Mouse (Mus musculus) kidney, embryonic 15.5 days (tissue): Measurements from ENCODE around the gene Sesn2. TPM values are rescaled to one million over a fixed set of nuclear protein-coding genes. Genes with fewer than 3 reads are reported as not detected.
"Not testable (repeated sequence)": the region's sequence is repeated elsewhere in the genome, so short reads cannot be mapped to it uniquely, and the experiment has no call there.

Source experiments
- ATAC-seq: fragments of 200-750 bp; cut with Nextera tagmentation; replicated peaks from 2 replicates; pipeline ENCODE4 v1.8.0; 2017; ENCODE audit warnings: moderate TSS enrichment; ENCODE audit not compliant: low FRiP score
- H3K27ac ChIP-seq: fragments of 300-500 bp; sonication (generic); 2 replicates; pipeline ENCODE4 v1.5.1; 2015; ENCODE audit warnings: mild to moderate bottlenecking, inconsistent platforms
- H3K27me3 ChIP-seq: fragments of 300-500 bp; sonication (generic); 2 replicates; pipeline ENCODE4 v1.6.1; 2015; ENCODE audit warnings: inconsistent platforms
- H3K36me3 ChIP-seq: fragments of 300-500 bp; sonication (generic); 2 replicates; pipeline ENCODE4 v1.6.1; 2015; ENCODE audit warnings: inconsistent platforms
- H3K4me1 ChIP-seq: fragments of 300-500 bp; sonication (generic); 2 replicates; pipeline ENCODE4 v1.6.1; 2015; ENCODE audit warnings: inconsistent platforms
- H3K4me2 ChIP-seq: fragments of 300-500 bp; sonication (generic); 2 replicates; pipeline ENCODE4 v1.6.1; 2015; ENCODE audit warnings: moderate library complexity, mild to moderate bottlenecking, inconsistent platforms
- H3K4me3 ChIP-seq: fragments of 300-500 bp; sonication (generic); replicated peaks from 2 replicates; pipeline ENCODE4 v1.5.1; 2015; ENCODE audit warnings: mild to moderate bottlenecking, inconsistent platforms
- H3K9ac ChIP-seq: fragments of 300-500 bp; sonication (generic); 2 replicates; pipeline ENCODE4 v1.6.1; 2015; ENCODE audit warnings: mild to moderate bottlenecking, inconsistent platforms
- H3K9me3 ChIP-seq: fragments of 300-500 bp; sonication (generic); replicated peaks from 2 replicates; pipeline ENCODE4 v1.6.1; 2016; ENCODE audit warnings: inconsistent platforms
- WGBS: fragments of 180-500 bp; shearing (Covaris S2); methylation state at CpG from one replicate; pipeline ENCODE4 v1.1.7; 2015; ENCODE audit warnings: mixed read lengths; 5-methylcytosine and 5-hydroxymethylcytosine counted together
- polyA plus RNA-seq: library from polyadenylated mRNA; unstranded; fragments of >200 nt; fragmentation: Nextera tagmentation; extraction: Ambion mirVana; gene quantifications from 2 replicates; pipeline ENCODE4 v1.2.1, GENCODE M21; 2015

Gene Sesn2
- 19.4 and 20.3 TPM in 2 replicates for polyA plus RNA-seq

DNA sequence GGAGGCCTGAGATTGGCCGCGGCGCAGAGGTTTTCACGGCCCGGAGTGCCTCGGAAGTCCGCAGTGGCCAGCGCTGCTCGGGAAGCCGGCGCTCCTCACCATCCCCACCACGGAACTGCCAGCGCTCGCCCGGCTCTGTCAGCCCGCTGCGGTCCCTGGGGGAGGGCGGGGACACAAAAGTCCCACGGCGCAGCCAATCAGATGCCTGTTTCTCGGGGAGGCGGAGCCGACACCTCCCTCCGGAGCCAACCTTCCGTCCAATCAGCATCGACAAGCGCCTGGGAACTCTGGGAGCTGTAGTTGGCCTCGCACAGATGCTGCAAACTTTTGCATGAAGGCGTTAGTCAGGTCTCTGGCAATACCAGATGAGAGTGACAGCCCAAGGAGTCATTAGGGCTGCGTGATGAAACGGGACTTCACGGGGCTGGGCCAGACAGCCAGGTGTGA lies at the start of gene Sesn2:
Gene Sesn2, minus strand, starts transcription at position 150 of the 447 bp plus-strand sequence.
- under 1% methylated on average over 32 of the region's 32 CpGs for WGBS
- Histone ChIP-seq H3K36me3 (no peaks in the 10 kb centered on the region), H3K4me2 (peak within 1 kb of the TSS; percentile 82), H3K27ac (peak within 1 kb of the TSS; percentile 94), H3K9me3 (no peaks in the 10 kb centered on the region), H3K4me1 (peaks cover 45% of the 10 kb centered on the region), H3K9ac (peak within 1 kb of the TSS; percentile 82), H3K4me3 (peak within 1 kb of the TSS; percentile 83), H3K27me3 (no peaks in the 10 kb centered on the region)
- peak; percentile 92 for ATAC-seq

- H3K4me3 ChIP-seq, H3K9ac ChIP-seq, H3K4me2 ChIP-seq, ATAC-seq, H3K9me3 ChIP-seq, H3K27ac ChIP-seq, H3K4me1 ChIP-seq, H3K27me3 ChIP-seq: not testable (repeated sequence)
- WGBS: 89% methylated on average over 7 of the region's 7 CpGs
- peaks cover 36% of the 10 kb centered on the region for H3K36me3 ChIP-seq
Measured at GRCm38 (mm10) chr4:132555550-132555949, 45.2 kb upstream of the Sesn2 start.

- Histone ChIP-seq H3K4me2 (no peak overlapping the region), H3K4me1 (no peaks in the 10 kb centered on the region), H3K36me3 (peaks cover 43% of the 10 kb centered on the region), H3K27me3 (no peaks in the 10 kb centered on the region), H3K9me3 (no peaks in the 10 kb centered on the region), H3K9ac (no peak overlapping the region), H3K27ac (no peak overlapping the region), H3K4me3 (no peak overlapping the region)
- ATAC-seq: no peak
- 81% methylated on average over 8 of the region's 8 CpGs for whole genome bisulfite sequencing
Measured at GRCm38 (mm10) chr4:132554653-132555052, 44.4 kb upstream of the Sesn2 start.

- ATAC-seq: no peak
- no peaks in the 10 kb centered on the region for H3K9me3 ChIP-seq
- no peak overlapping the region for H3K4me3 ChIP-seq
- no peaks in the 10 kb centered on the region for H3K27me3 ChIP-seq
- no peaks in the 10 kb centered on the region for H3K4me1 ChIP-seq
- no peak overlapping the region for H3K9ac ChIP-seq
- WGBS: 67% methylated on average over 5 of the region's 5 CpGs
- peaks cover 47% of the 10 kb centered on the region for H3K36me3 ChIP-seq
- H3K4me2 ChIP-seq: no peak overlapping the region
- H3K27ac ChIP-seq: no peak overlapping the region
Measured at GRCm38 (mm10) chr4:132554221-132554620, 43.9 kb upstream of the Sesn2 start.

- no peak for ATAC-seq
- no peak overlapping the region for H3K4me2 ChIP-seq
- no peaks in the 10 kb centered on the region for H3K9me3 ChIP-seq
- H3K4me3 ChIP-seq: no peak overlapping the region
- H3K27me3 ChIP-seq: no peaks in the 10 kb centered on the region
- no peak overlapping the region for H3K9ac ChIP-seq
- H3K4me1 ChIP-seq: no peaks in the 10 kb centered on the region
- peaks cover 96% of the 10 kb centered on the region for H3K36me3 ChIP-seq
- no peak overlapping the region for H3K27ac ChIP-seq
- 20% methylated on average over 8 of the region's 8 CpGs for WGBS
Measured at GRCm38 (mm10) chr4:132545851-132546250, 35.5 kb upstream of the Sesn2 start.

DNA sequence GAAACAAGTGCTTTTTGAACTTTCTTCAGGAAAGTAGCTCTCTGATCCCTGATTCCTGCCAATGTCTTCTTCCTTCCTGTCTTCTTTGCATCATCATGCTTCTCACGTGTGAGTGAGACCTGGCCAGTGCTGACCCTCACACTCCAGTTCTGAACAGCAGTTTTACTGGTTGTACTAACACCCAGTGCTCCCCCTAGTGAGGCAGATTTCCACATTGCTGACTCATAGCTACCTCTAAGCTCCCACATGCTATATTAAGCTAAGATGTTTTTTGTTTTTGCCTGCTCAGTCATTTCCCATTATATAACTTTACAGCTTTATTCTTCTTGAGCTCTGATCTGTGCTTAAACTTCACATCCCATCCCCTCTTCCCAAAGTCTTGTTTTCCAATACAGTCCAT lies 32.4 kb upstream of the Sesn2 start:
- Histone ChIP-seq H3K36me3 (peaks cover 96% of the 10 kb centered on the region), H3K9me3 (no peaks in the 10 kb centered on the region), H3K4me3 (no peak overlapping the region), H3K4me2 (no peak overlapping the region), H3K4me1 (0 out of 2 replicates have a peak, but pooled peaks cover 1% of the 10 kb centered on the region), H3K9ac (no peak overlapping the region), H3K27me3 (no peaks in the 10 kb centered on the region), H3K27ac (no peak overlapping the region)
- no peak for ATAC-seq
- WGBS: 55% methylated on average over 1 of the region's 1 CpGs

DNA sequence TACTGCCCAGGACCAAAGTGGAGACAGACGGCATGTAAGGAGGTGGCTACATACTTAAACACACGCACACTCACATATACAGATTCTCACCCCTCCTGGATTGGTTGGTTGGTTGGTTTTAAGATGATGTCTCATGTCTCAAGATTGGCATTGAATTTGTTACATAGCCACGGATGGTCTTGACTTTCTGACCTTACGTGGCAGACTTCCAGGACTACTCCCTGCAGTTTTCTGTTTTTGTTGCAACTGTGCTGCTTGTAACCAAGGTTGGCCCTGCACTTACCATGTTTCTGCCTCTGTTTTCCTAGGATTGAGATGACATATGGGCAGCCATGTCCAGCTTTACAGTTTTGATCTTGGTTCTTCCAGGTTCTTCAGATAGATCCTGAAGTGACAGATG lies 31.1 kb upstream of the Sesn2 start:
- peaks cover 91% of the 10 kb centered on the region for H3K36me3 ChIP-seq
- WGBS: 82% methylated on average over 4 of the region's 4 CpGs
- no peak overlapping the region for H3K27ac ChIP-seq
- no peak for ATAC-seq
- no peak overlapping the region for H3K9ac ChIP-seq
- H3K9me3 ChIP-seq: no peaks in the 10 kb centered on the region
- no peak overlapping the region for H3K4me2 ChIP-seq
- no peaks in the 10 kb centered on the region for H3K27me3 ChIP-seq
- H3K4me3 ChIP-seq: no peak overlapping the region
- H3K4me1 ChIP-seq: peaks cover 13% of the 10 kb centered on the region

DNA sequence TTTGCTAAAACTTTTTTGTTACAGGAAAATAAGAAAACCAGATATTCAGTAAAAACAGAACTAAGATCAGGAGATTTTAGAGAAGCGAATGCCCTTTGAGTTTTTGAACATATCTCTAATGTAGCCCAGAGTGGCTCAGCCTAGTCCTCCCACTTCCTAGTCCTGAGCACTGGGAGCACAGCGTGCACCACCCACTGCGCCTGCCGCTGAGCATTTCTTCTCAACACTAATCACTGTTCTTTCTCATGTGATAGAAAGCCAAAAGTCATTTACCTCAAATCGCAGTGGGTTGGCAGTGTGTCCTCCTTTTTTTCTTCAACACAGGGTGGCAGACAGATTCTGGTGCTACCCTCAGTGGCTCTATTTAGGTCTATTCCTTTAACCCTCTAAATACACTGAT lies 29.2 kb upstream of the Sesn2 start:
- H3K4me2 ChIP-seq: no peak overlapping the region
- H3K9me3 ChIP-seq: no peaks in the 10 kb centered on the region
- no peak for ATAC-seq
- peaks cover 23% of the 10 kb centered on the region for H3K4me1 ChIP-seq
- 94% methylated on average over 5 of the region's 5 CpGs for WGBS
- peaks cover 73% of the 10 kb centered on the region for H3K36me3 ChIP-seq
- no peaks in the 10 kb centered on the region for H3K27me3 ChIP-seq
- H3K4me3 ChIP-seq: no peak overlapping the region
- no peak overlapping the region for H3K9ac ChIP-seq
- no peak overlapping the region for H3K27ac ChIP-seq

DNA sequence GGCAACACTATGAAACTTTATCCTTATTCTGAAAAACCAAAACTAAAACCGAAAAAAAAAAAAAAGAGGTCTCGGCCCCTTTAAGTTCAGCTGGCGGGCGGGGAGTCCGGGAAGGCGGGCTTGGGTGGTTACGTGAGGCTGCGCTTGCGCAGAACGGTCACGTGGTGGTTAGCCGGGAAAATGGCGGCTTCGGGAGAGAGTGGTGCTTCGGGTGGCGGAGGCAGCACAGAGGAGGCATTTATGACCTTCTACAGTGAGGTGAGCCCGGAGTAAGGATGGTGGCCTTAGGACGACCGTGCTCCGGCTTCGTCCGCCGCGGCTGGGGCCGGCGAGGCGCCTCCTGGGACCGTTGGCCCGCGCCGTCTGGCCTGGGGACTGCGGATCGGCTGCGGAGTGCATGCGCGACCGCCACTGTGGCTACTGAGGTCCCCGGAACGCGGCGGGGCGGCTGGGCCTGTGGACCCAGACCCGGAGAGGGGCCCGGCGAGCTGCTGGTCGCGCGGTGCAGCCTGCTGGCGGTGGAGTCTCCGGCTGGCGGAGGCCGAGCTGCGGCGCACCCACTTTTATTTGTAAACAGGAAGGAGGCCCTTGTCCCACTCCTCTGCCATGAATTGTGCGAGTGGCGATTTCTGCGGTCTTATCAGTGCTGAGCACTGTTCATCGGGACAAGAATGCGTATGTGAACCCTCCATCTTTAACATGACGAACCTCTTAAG lies 25.3 kb upstream of the Sesn2 start, which contains the start of gene Dnajc8:
Gene Dnajc8, plus strand, starts transcription at position 145 of the 716 bp plus-strand sequence.
- peak; percentile 77 for ATAC-seq

GRCm38 (mm10) chr4:132532981-132533916 lies 22.9 kb upstream of the Sesn2 start, which contains the start of gene Atpif1:
TSS of gene Atpif1 (minus strand) at chr4:132533659.
- no peaks in the 10 kb centered on the region for H3K27me3 ChIP-seq
- H3K9me3 ChIP-seq: no peaks in the 10 kb centered on the region
- H3K27ac ChIP-seq: peak within 1 kb of the TSS; percentile 96
- peak within 1 kb of the TSS; percentile 68 for H3K4me3 ChIP-seq
- peak within 1 kb of the TSS; percentile 86 for H3K9ac ChIP-seq
- peak within 1 kb of the TSS; percentile 85 for H3K4me2 ChIP-seq
- peaks cover 45% of the 10 kb centered on the region for H3K4me1 ChIP-seq
- ATAC-seq: peak; percentile 86
- peaks cover 43% of the 10 kb centered on the region for H3K36me3 ChIP-seq
- WGBS: under 1% methylated on average over 63 of the region's 63 CpGs

More for the DNA sequence above, 25.3 kb upstream of the Sesn2 start, which contains the start of gene Dnajc8:
- Histone ChIP-seq H3K4me1 (peaks cover 45% of the 10 kb centered on the region), H3K4me3 (peak within 1 kb of the TSS; percentile 88), H3K9me3 (no peaks in the 10 kb centered on the region), H3K36me3 (peaks cover 48% of the 10 kb centered on the region), H3K9ac (peak within 1 kb of the TSS; percentile 94), H3K27ac (peak within 1 kb of the TSS; percentile 82), H3K27me3 (no peaks in the 10 kb centered on the region), H3K4me2 (peak within 1 kb of the TSS; percentile 84)
- WGBS: 0% methylated on average over 59 of the region's 60 CpGs

DNA sequence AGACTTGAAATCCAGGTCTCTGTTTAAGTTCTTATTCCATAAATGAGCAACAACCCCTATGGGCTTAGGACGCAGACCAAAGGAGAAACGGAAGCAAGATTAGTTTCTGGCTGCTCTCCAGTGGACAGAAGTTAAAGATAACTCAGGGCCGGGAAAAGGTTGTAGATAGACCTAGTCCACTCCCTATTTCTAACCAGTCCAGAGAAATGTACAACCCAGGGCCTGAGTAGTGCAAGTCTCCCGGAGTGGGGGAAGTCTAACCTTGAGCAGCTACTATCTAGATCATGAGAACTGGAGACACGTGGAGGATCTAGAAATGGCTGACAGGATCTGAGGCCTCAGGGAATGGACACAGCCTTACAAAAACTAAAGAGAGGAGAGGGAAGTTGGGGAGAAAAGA lies 22.2 kb upstream of the Sesn2 start:
- peak; percentile 37; the same call in 1 of the 2 replicates for ATAC-seq
- peak overlapping the region; percentile 96 for H3K27ac ChIP-seq

More for the DNA sequence above, 22.2 kb upstream of the Sesn2 start:
- H3K9ac ChIP-seq: peak overlapping the region; percentile 86
- H3K4me3 ChIP-seq: peak overlapping the region; percentile 68
- 9% methylated on average over 5 of the region's 5 CpGs for WGBS
- H3K36me3 ChIP-seq: peaks cover 36% of the 10 kb centered on the region
- H3K4me1 ChIP-seq: peaks cover 42% of the 10 kb centered on the region
- H3K27me3 ChIP-seq: no peaks in the 10 kb centered on the region
- H3K4me2 ChIP-seq: peak overlapping the region; percentile 85
- H3K9me3 ChIP-seq: no peaks in the 10 kb centered on the region
